Mouse (Mus musculus): ENCODE data around the gene Nfat5.

The Nfat5 gene

GRCm38 (mm10) chr8:107292928-107293601 lies at the start of gene Nfat5:
Gene Nfat5, plus strand, starts transcription at chr8:107293470.
- DNase-seq = peak; percentile 96

GRCm38 (mm10) chr8:107244218-107244617 lies 49.1 kb upstream of the Nfat5 start:
- DNase-seq = no peak

GRCm38 (mm10) chr8:107248456-107248855 lies 44.8 kb upstream of the Nfat5 start:
- no peak for DNase-seq

DNA sequence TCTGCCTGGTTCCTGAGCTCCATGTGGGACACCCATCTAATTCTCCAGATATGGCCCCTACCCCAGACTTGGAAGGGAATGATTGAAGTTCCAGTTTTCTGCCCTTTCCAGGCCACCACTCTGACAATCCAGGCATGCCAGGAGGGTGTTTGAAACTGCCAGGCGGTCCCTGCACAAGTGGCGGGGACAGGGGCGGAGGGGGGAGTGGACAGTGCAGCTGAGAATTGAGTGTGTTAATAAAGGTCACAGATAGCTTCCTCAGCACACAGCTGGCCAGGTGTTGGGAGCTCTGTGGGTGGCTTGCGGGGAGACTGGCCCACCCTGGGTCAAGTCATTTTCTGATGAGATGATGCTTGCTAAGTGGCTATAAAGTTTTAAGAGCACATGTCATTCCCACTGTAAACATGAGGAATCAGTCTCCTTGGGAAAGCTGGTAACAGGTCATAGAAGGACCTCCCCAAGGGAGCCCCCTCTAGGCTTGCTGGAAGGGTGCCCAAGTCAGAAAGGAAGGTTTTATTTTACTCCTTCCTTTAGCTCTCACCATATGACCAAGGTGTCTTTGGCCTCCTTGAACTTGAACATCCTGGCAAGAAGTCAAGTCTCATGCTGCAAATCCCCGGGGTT lies 41.7 kb upstream of the Nfat5 start:
- DNase-seq = no peak

- DNase-seq = peak; percentile 18
These were observed 40.1 kb upstream of the Nfat5 start for GRCm38 (mm10) chr8:107253121-107253520.

GRCm38 (mm10) chr8:107254403-107254802 lies 38.9 kb upstream of the Nfat5 start:
- DNase-seq = peak; percentile 23

DNA sequence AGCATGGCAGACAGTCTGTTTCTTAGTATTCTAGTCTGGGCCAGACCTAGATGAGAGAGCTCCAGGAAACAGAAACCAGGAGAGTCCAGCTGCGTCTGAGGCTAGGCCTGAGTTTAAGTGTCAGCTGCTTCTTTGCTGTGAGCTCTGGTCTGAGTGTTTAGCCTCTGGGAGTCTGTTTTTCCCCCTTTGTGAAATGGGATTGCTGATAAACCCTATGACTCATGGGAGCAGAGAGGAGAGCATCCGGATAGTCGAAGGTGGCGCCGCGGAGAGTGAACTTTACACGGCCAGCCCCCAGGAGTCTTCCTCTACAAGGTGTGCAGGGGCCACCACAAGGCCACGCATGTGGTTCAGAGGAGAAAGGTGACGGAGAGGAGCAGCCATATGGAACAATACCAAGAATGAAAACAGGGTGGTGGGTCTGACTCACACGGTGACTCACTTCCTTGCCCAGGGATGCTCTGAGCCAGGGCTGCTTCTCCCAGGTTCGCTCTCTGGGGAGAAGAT lies 38.3 kb upstream of the Nfat5 start:
- no peak for DNase-seq

DNA sequence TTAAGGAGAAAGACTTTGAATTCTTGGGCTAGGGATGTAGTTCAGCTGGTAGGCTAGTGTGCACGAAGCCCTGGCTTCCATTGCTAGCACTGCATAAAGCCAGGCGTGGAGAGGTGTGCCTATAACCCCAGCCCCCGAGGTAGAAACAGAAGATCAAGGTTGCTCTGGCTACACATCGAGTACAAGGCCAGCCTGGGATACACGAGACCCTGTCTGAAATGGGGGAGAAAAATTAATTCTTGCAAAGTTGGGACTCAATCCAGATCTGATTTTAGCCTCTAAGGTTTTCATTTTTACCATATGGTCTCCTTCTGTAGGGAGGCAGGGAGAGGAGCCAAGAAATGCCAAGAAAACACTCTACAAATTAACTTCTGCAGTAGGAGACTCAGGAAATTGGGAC lies 36.0 kb upstream of the Nfat5 start:
- DNase-seq = no peak

- no peak for DNase-seq
These were observed 33.1 kb upstream of the Nfat5 start for GRCm38 (mm10) chr8:107260120-107260519.

DNA sequence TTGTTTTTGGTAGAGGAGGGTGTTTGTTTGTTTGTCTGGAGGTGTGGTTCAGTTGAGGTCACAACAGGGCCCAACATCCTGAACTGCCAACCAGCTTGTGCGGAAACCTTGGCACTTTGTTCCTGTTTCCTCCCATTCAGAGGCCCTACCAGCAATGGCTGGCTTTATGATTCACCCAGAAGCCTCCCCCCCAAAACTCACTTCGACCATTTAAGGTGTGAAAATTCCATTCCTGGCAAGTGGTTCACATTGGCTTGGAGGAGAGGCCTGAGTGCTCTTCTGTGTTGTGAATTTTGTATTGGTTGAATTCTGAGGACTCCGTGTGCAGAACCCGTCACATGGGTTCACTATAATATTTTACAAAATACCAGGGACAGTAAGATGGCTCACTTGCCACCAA lies 32.1 kb upstream of the Nfat5 start:
- DNase-seq = no peak

- no peak for DNase-seq
These were observed 31.1 kb upstream of the Nfat5 start for GRCm38 (mm10) chr8:107262046-107262705.

- DNase-seq = no peak
These were observed 27.5 kb upstream of the Nfat5 start for GRCm38 (mm10) chr8:107265811-107266210.

- no peak for DNase-seq
These were observed 24.8 kb upstream of the Nfat5 start for GRCm38 (mm10) chr8:107268501-107268900.

DNA sequence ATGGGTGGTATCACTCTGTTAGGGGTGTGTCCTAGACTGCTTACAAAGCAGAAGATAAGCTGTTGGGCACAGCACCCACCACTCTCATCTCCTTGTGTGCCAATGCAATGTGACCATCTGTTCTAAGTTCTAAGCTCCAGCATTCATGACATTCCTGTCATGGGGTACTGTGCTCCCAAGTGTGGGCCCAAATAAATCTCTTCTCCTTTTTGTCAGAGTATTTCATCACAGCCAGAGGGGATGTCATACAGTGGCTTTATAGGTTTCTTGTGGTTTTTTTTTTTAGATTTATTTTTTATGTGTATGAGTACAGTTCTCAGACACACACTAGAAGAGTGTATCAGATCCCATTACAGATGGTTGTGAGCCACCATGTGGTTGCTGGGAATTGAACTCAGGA lies 24.1 kb upstream of the Nfat5 start:
- no peak for DNase-seq

- DNase-seq = no peak
These were observed 23.6 kb upstream of the Nfat5 start for GRCm38 (mm10) chr8:107269617-107270139.

GRCm38 (mm10) chr8:107270287-107270686 lies 23.0 kb upstream of the Nfat5 start:
- no peak for DNase-seq

GRCm38 (mm10) chr8:107270751-107271150 lies 22.5 kb upstream of the Nfat5 start:
- DNase-seq = no peak

GRCm38 (mm10) chr8:107277323-107277883 lies 15.9 kb upstream of the Nfat5 start:
- no peak for DNase-seq

- no peak for DNase-seq
These were observed 14.7 kb upstream of the Nfat5 start for GRCm38 (mm10) chr8:107278571-107278970.

DNA sequence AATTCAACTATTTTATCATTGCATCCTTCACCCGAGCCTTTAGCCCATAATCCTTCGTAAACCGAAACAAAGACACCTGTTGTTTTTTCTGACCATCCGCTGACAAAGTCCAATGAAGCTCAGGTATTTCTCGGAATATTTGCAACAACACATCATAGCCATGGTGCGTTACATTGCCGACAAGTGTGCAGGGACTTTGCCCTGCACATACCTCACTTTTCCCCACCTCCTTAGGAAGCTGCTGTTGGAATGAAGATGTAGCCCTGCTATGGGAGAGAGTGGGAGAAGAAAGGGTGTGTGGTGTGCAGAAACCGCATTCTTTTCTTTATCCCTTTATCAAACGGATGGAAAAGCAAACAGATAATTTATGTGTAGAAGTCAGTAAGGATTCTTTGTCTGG lies 6.6 kb upstream of the Nfat5 start:
- no peak for DNase-seq

DNA sequence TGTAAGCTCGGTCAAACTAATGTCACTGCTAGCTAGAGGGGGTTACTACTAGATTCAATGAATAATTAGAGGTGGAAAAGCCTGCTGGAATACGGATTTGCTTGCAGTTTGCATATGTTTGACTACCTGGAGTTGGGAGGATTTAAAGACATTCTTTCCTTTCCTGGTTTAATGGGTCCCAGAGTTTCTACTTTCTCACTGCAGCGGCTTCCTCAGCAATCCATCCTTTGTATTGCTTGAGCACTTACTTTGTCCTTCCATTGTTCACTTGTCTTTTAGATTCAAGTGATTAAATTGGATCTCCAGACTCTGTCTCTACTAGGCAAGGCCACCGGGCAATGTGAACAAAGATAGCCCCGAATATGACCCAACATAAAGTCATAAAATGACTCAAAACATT lies 5.7 kb upstream of the Nfat5 start:
- no peak for DNase-seq

- no peak for DNase-seq
These were observed 2.1 kb upstream of the Nfat5 start for GRCm38 (mm10) chr8:107291171-107291601.

Measured in thymus, postnatal 4 days (tissue).